Mouse (Mus musculus) hindbrain, postnatal 0 days (tissue): Measurements from ENCODE around the gene Gab1. TPM values are rescaled to one million over a fixed set of nuclear protein-coding genes. Genes with fewer than 3 reads are reported as not detected.
A peak's percentile ranks its signal among the peaks of the same experiment; 100 is the strongest.

ENCODE experiments used
- ATAC-seq: fragments of 200-750 bp; cut with Nextera tagmentation; 2 replicates; pipeline ENCODE4 v1.8.0; 2017; ENCODE audit warnings: mild to moderate bottlenecking, moderate TSS enrichment, moderate library complexity
- DNase-seq: peaks from one replicate; pipeline ENCODE4 v3.0.0-alpha.2; 2015; ENCODE audit warnings: low spot score
- H3K27ac ChIP-seq: fragments of 300-500 bp; sonication (generic); 2 replicates; pipeline ENCODE4 v1.5.1; 2014; ENCODE audit warnings: mild to moderate bottlenecking
- H3K27me3 ChIP-seq: fragments of 300-500 bp; sonication (generic); 2 replicates; pipeline ENCODE4 v1.6.1; 2014; ENCODE audit warnings: low read length, mixed read lengths; ENCODE audit not compliant: insufficient read depth
- H3K36me3 ChIP-seq: fragments of 300-500 bp; sonication (generic); 2 replicates; pipeline ENCODE4 v1.6.1; 2014; ENCODE audit warnings: low read length, mixed read lengths; ENCODE audit not compliant: insufficient read depth
- H3K4me1 ChIP-seq: fragments of 300-500 bp; sonication (generic); 2 replicates; pipeline ENCODE4 v1.6.1; 2014; ENCODE audit warnings: antibody characterized with exemption, low read length, mixed read lengths; ENCODE audit not compliant: insufficient read depth
- H3K4me2 ChIP-seq: fragments of 300-500 bp; sonication (generic); 2 replicates; pipeline ENCODE4 v1.6.1; 2014; ENCODE audit warnings: low read depth, mild to moderate bottlenecking, low read length, moderate library complexity, mixed read lengths
- H3K4me3 ChIP-seq: fragments of 300-500 bp; sonication (generic); 2 replicates; pipeline ENCODE4 v1.5.1; 2014; ENCODE audit warnings: low read length
- H3K9ac ChIP-seq: fragments of 300-500 bp; sonication (generic); replicated peaks from 2 replicates; pipeline ENCODE4 v1.6.1; 2014; ENCODE audit warnings: mild to moderate bottlenecking, low read length, moderate library complexity, mixed read lengths
- H3K9me3 ChIP-seq: fragments of 300-500 bp; sonication (generic); 2 replicates; pipeline ENCODE4 v1.6.1; 2016; ENCODE audit warnings: low read length, mixed read lengths
- CTCF ChIP-seq: IDR thresholded peaks from 2 replicates; pipeline ENCODE4 v1.5.1; 2016; ENCODE audit warnings: antibody characterized with exemption, control low read depth, low read depth
- WGBS: fragments of 180-500 bp; shearing (Covaris S2); extraction: QIAGEN DNeasy Blood & Tissue Kit; methylation state at CpG from one replicate; pipeline ENCODE4 v1.1.7; 2014; 5-methylcytosine and 5-hydroxymethylcytosine counted together
- polyA plus RNA-seq: library from polyadenylated mRNA; unstranded; fragments of >200 nt; fragmentation: Nextera tagmentation; extraction: Ambion mirVana; gene quantifications from 2 replicates; pipeline ENCODE4 v1.2.1, GENCODE M21; 2015
- total RNA-seq: library from RNA; depleted of rRNA; stranded (reverse); fragments of >200 nt; gene quantifications from 2 replicates; pipeline ENCODE4 v1.2.3, GENCODE M21; 2014

Gab1 gene
- total and polyA plus RNA-seq, 2 experiments from 2014 or later, result 14.0 to 32.7 TPM

- 65% methylated on average over 3 of the region's 3 CpGs for whole genome bisulfite sequencing
- Histone ChIP-seq H3K9ac (no peak overlapping the region), H3K4me3 (no peak overlapping the region)
Measured at GRCm38 (mm10) chr8:80857128-80857527, 23.2 kb downstream of the Gab1 start.

GRCm38 (mm10) chr8:80856606-80857005, 23.7 kb downstream of the Gab1 start:
- Histone ChIP-seq H3K4me2 (no peak overlapping the region), H3K27me3 (no peaks in the 10 kb centered on the region), H3K36me3 (no peaks in the 10 kb centered on the region), H3K9ac (no peak overlapping the region), H3K27ac (no peak overlapping the region), H3K4me1 (0 out of 2 replicates have a peak, but pooled peaks cover 6% of the 10 kb centered on the region), H3K9me3 (no peaks in the 10 kb centered on the region), H3K4me3 (no peak overlapping the region)
- DNase-seq (peak; percentile 75), ATAC-seq (peak; percentile 55)
- WGBS, result 41% methylated on average over 6 of the region's 6 CpGs
- no peak for TF ChIP-seq CTCF

More at GRCm38 (mm10) chr8:80857128-80857527, 23.2 kb downstream of the Gab1 start:
- ATAC-seq, result no peak
- no peaks in the 10 kb centered on the region for H3K36me3 ChIP-seq
- TF ChIP-seq CTCF, result no peak
- H3K9me3 ChIP-seq, result no peaks in the 10 kb centered on the region
- no peak overlapping the region for H3K27ac ChIP-seq
- DNase-seq, result no peak
- no peak overlapping the region for H3K4me2 ChIP-seq
- H3K4me1 ChIP-seq, result 0 out of 2 replicates have a peak, but pooled peaks cover 6% of the 10 kb centered on the region
- H3K27me3 ChIP-seq, result no peaks in the 10 kb centered on the region

GRCm38 (mm10) chr8:80853622-80854021, 26.7 kb downstream of the Gab1 start:
- TF ChIP-seq CTCF, result no peak
- Histone ChIP-seq H3K27ac (no peak overlapping the region), H3K4me3 (no peak overlapping the region), H3K9ac (no peak overlapping the region), H3K4me1 (0 out of 2 replicates have a peak, but pooled peaks cover 6% of the 10 kb centered on the region), H3K27me3 (no peaks in the 10 kb centered on the region), H3K4me2 (0 out of 2 replicates have a peak overlapping the region, but pooled peaks have one; percentile 25), H3K36me3 (no peaks in the 10 kb centered on the region), H3K9me3 (no peaks in the 10 kb centered on the region)
- ATAC-seq (no peak), DNase-seq (peak; percentile 49)
- 55% methylated on average over 13 of the region's 13 CpGs for WGBS

DNA sequence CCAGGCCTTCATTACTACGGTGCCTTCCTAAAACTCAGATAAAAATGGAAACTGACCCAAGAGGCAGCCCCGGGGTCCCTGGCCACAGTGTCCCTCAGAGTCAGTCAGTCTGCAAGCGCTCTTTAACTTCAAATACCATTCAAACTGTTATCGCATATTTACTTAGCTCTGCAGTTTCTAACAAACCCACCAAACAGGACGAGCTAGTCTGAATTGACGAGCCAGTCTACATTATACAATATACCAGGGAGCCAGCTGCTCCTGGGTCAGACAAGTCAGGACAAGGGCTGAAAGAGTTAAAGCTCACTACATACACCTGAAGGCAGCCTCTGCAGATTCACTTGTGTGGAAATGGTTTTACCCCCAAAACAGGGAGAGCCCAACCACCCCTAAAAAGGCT, 27.1 kb downstream of the Gab1 start:
- Histone ChIP-seq H3K27me3 (no peaks in the 10 kb centered on the region), H3K4me2 (0 out of 2 replicates have a peak overlapping the region, but pooled peaks have one; percentile 25), H3K9me3 (no peaks in the 10 kb centered on the region), H3K4me1 (0 out of 2 replicates have a peak, but pooled peaks cover 6% of the 10 kb centered on the region), H3K27ac (no peak overlapping the region), H3K9ac (no peak overlapping the region), H3K4me3 (no peak overlapping the region), H3K36me3 (no peaks in the 10 kb centered on the region)
- 73% methylated on average over 6 of the region's 6 CpGs for WGBS
- TF ChIP-seq CTCF, result no peak
- ATAC-seq (no peak), DNase-seq (no peak)

DNA sequence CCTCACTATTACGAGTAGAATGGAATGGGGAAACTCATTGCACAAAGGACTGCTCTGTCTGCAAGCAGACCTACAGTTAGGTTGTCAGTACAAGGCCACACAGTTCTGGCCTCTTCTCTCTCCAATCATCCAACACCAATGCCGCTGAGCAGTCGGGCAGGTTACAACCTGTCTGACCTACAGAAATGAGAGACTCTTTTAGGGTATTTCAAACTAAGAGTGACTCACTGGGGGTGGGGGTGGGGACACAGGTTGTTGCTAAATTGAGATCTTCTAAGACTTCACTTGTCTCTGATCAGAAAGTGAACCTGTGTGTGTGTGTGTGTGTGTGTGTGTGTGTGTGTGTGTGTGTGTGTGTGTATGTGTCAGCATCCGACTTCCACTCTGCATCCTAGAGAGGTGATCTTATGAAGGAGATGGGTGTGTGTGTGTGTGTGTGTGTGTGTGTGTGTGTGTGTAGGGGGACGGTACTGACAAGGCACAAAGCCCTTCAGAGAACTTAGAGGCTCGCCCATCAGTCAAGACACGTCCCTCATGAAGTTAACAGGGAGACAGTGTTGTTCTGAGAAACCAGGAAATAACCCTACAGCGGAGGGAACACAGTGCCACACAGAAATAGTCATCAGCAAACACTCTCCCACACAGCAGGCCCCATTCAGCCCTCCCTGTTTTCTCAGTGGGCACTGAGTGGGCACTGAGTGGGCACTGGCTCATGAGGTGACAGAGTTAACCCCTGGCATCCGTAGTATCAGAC, 27.7 kb downstream of the Gab1 start:
- Histone ChIP-seq H3K36me3 (no peaks in the 10 kb centered on the region), H3K4me3 (no peak overlapping the region), H3K4me1 (0 out of 2 replicates have a peak, but pooled peaks cover 6% of the 10 kb centered on the region), H3K9ac (no peak overlapping the region), H3K9me3 (no peaks in the 10 kb centered on the region), H3K4me2 (no peak overlapping the region), H3K27ac (no peak overlapping the region), H3K27me3 (no peaks in the 10 kb centered on the region)
- WGBS, result 71% methylated on average over 9 of the region's 9 CpGs
- ATAC-seq (peak; percentile 66), DNase-seq (no peak)
- no peak for TF ChIP-seq CTCF

GRCm38 (mm10) chr8:80851648-80852047, 28.7 kb downstream of the Gab1 start:
- Histone ChIP-seq H3K4me3 (no peak overlapping the region), H3K4me1 (0 out of 2 replicates have a peak, but pooled peaks cover 5% of the 10 kb centered on the region), H3K9me3 (no peaks in the 10 kb centered on the region), H3K27me3 (no peaks in the 10 kb centered on the region), H3K9ac (no peak overlapping the region), H3K36me3 (no peaks in the 10 kb centered on the region), H3K4me2 (no peak overlapping the region), H3K27ac (no peak overlapping the region)
- DNase-seq (no peak), ATAC-seq (no peak)
- TF ChIP-seq CTCF, result no peak
- WGBS, result 86% methylated on average over 6 of the region's 6 CpGs

GRCm38 (mm10) chr8:80850013-80850412, 30.3 kb downstream of the Gab1 start:
- DNase-seq (no peak), ATAC-seq (no peak)
- no peak overlapping the region for H3K4me2 ChIP-seq
- H3K27ac ChIP-seq, result no peak overlapping the region
- H3K27me3 ChIP-seq, result no peaks in the 10 kb centered on the region
- no peak overlapping the region for H3K9ac ChIP-seq
- TF ChIP-seq CTCF, result no peak
- no peaks in the 10 kb centered on the region for H3K9me3 ChIP-seq
- 95% methylated on average over 4 of the region's 4 CpGs for WGBS
- H3K4me1 ChIP-seq, result 0 out of 2 replicates have a peak, but pooled peaks cover 3% of the 10 kb centered on the region
- no peak overlapping the region for H3K4me3 ChIP-seq
- no peaks in the 10 kb centered on the region for H3K36me3 ChIP-seq
